Mouse (Mus musculus): ENCODE data around the gene Svs2. TPM values are rescaled to one million over a fixed set of nuclear protein-coding genes. Genes with fewer than 3 reads are reported as not detected.
A peak's percentile ranks its signal among the peaks of the same experiment; 100 is the strongest.

Gene Svs2
- total RNA-seq, 2 experiments from 2014 or later, result not detected

- Histone ChIP-seq H3K27ac (no peak overlapping the region), H3K4me3 (no peak overlapping the region)
- DNase-seq (ENCODE audit: extremely low spot score in 1 of 2, low spot score in 2 of 2), result no peak
- intact Hi-C loops (cut with DNase I), result loop anchor here (5.0 kb wide), 1 partner anchor 131 kb away; no protein-coding TSS in a partner anchor
- no peak for TF ChIP-seq CTCF (IDR thresholded peaks at IDR 0.05)
Observed at GRCm38 (mm10) chr2:164196700-164196990, 41.6 kb downstream of the Svs2 start.

- no peak overlapping the region for H3K4me3 ChIP-seq
- no peak for DNase-seq (ENCODE audit: extremely low spot score in 1 of 2, low spot score in 2 of 2)
- H3K27ac ChIP-seq, result no peak overlapping the region
- intact Hi-C loops (cut with DNase I), result loop anchor here (5.0 kb wide), 1 partner anchor 131 kb away; no protein-coding TSS in a partner anchor
- no peak for TF ChIP-seq CTCF (IDR thresholded peaks at IDR 0.05)
Observed at GRCm38 (mm10) chr2:164195971-164196699, 42.1 kb downstream of the Svs2 start.

GRCm38 (mm10) chr2:164194959-164195630, 43.2 kb downstream of the Svs2 start:
- Histone ChIP-seq H3K4me3 (no peak overlapping the region), H3K27ac (no peak overlapping the region)
- no peak for DNase-seq (ENCODE audit: extremely low spot score in 1 of 2, low spot score in 2 of 2)
- no peak for TF ChIP-seq CTCF (IDR thresholded peaks at IDR 0.05)
- intact Hi-C loops (cut with DNase I), result loop anchor here (5.0 kb wide), 1 partner anchor 132 kb away; no protein-coding TSS in a partner anchor

- no peak for TF ChIP-seq CTCF (IDR thresholded peaks at IDR 0.05)
- Histone ChIP-seq H3K27ac (no peak overlapping the region), H3K4me3 (no peak overlapping the region)
- intact Hi-C loops (cut with DNase I), result no loop called here
- no peak for DNase-seq (ENCODE audit: extremely low spot score in 1 of 2, low spot score in 2 of 2)
Observed at GRCm38 (mm10) chr2:164192279-164192678, 46.0 kb downstream of the Svs2 start.

- intact Hi-C loops (cut with DNase I), result no loop called here
- Histone ChIP-seq H3K4me3 (no peak within 1 kb of the TSS), H3K27ac (no peak within 1 kb of the TSS)
- TF ChIP-seq CTCF (IDR thresholded peaks at IDR 0.05), result no peak
- DNase-seq (ENCODE audit: extremely low spot score in 1 of 2, low spot score in 2 of 2), result no peak
Observed at GRCm38 (mm10) chr2:164190576-164190975, 47.7 kb downstream of the Svs2 start, which contains the start of gene Wfdc12. Gene Wfdc12, minus strand, starts transcription at chr2:164190608.

GRCm38 (mm10) chr2:164188722-164189121, 49.5 kb downstream of the Svs2 start:
- peak; percentile 46 for TF ChIP-seq CTCF (IDR thresholded peaks at IDR 0.05)
- DNase-seq (ENCODE audit: extremely low spot score in 1 of 2, low spot score in 2 of 2), result no peak
- H3K4me3 ChIP-seq, result no peak overlapping the region
- no peak overlapping the region for H3K27ac ChIP-seq
- intact Hi-C loops (cut with DNase I), result no loop called here

Other genes starting within 250 kb of the Svs2 start
- gene Ywhab, start 243.5 kb downstream of the Svs2 start, total RNA-seq (2021), result 100 to 1,000 TPM; 440 to 460 TPM
- gene Pabpc1l, start 213.0 kb downstream of the Svs2 start, total RNA-seq (2021), result 1 to 10 TPM in 1 of 2 experiments, under 1 TPM in 1; 0.84 to 1.1 TPM
- gene Stk4, start 168.1 kb downstream of the Svs2 start, total RNA-seq (2021), result 10 to 100 TPM; 32.4 to 41.9 TPM
- gene Tomm34, start 167.3 kb downstream of the Svs2 start, total RNA-seq (2021), result 10 to 100 TPM; 79.2 to 83.9 TPM
- gene Kcns1, start 67.4 kb downstream of the Svs2 start, total RNA-seq (2021), result 10 to 100 TPM; 20.3 to 20.7 TPM
- gene Wfdc5, start 55.7 kb downstream of the Svs2 start, total RNA-seq (2021), result not detected
- not detected for gene Wfdc12, start 47.9 kb downstream of the Svs2 start, total RNA-seq (2021)
- not detected for gene Wfdc15a, start 38.3 kb downstream of the Svs2 start, total RNA-seq (2021)
- gene Wfdc15b, start 16.8 kb downstream of the Svs2 start, total RNA-seq (2021), result not detected
- not detected for gene Svs3b, start 18.2 kb upstream of the Svs2 start, total RNA-seq (2021)
- gene Svs4, start 40.0 kb upstream of the Svs2 start, total RNA-seq (2021), result not detected
- gene Svs3a, start 50.8 kb upstream of the Svs2 start, total RNA-seq (2021), result not detected
- not detected for gene Svs6, start 78.3 kb upstream of the Svs2 start, total RNA-seq (2021)
- not detected for gene Svs5, start 94.3 kb upstream of the Svs2 start, total RNA-seq (2021)
- not detected for gene Slpi, start 150.6 kb upstream of the Svs2 start, total RNA-seq (2021)
- gene Rbpjl, start 164.7 kb upstream of the Svs2 start, total RNA-seq (2021), result under 1 TPM; 0.20 to 0.23 TPM
- 10 to 100 TPM; 10.4 to 11.0 TPM for gene Matn4, start 166.7 kb upstream of the Svs2 start, total RNA-seq (2021)
- 10 to 100 TPM; 78.7 to 93.2 TPM for gene Sdc4, start 205.4 kb upstream of the Svs2 start, total RNA-seq (2021)
- 10 to 100 TPM; 40.8 to 41.3 TPM for gene Sys1, start 218.5 kb upstream of the Svs2 start, total RNA-seq (2021)
- gene Gm20458, start 222.5 kb upstream of the Svs2 start, total RNA-seq (2021), result 10 to 100 TPM; 10.2 to 14.1 TPM
- gene Trp53tg5, start 235.3 kb upstream of the Svs2 start, total RNA-seq (2021), result not detected
- gene Dbndd2, start 247.6 kb upstream of the Svs2 start, total RNA-seq (2021), result 100 to 1,000 TPM; 102 to 106 TPM